In genomic region chr16:9279726-9280125, GRCm38 (mm10) we compare ENCODE assay signal across 19 mouse cellular contexts.
A peak's percentile ranks its signal among the peaks of the same experiment; 100 is the strongest.
DNase-seq lines count a peak whose midpoint lies in the region; ATAC-seq and TF ChIP-seq lines count a peak whose summit lies in the region.
"Had no signal": no experiment of that assay in that cellular context is flagged by ENCODE, and none has a peak within 500 bp of the region (broad histone marks: within the 10 kb centered on the region; RNA-seq: fewer than 3 reads in every experiment).

No protein-coding gene starts in this region.

- H3K27ac ChIP-seq in hindbrain, embryonic 10.5 days: peak overlapping the region; percentile 80
- no peak overlapping the region for H3K27ac ChIP-seq in hindbrain, embryonic 11.5 days (ENCODE audit: low read depth, low read length)
- H3K27ac ChIP-seq in midbrain, embryonic 10.5 days (replicated peaks): peak overlapping the region; percentile 75; the same call in 1 of the 2 replicates
- H3K27ac ChIP-seq in midbrain, embryonic 11.5 days (ENCODE audit: low read depth, low read length): no peak overlapping the region
- no peak overlapping the region for H3K27ac ChIP-seq in stomach, postnatal 0 days (replicated peaks)
- H3K27ac ChIP-seq: embryonic facial prominence, embryonic 13.5 days; gastrocnemius, adult 2 months; heart, embryonic 13.5 days had no signal

- no peak for DNase-seq in hindbrain, embryonic 10.5 days (ENCODE audit: low spot score)
- no peak for DNase-seq in hindbrain, embryonic 11.5 days (ENCODE audit: low spot score)
- no peak for DNase-seq in midbrain, embryonic 10.5 days (ENCODE audit: low spot score)
- DNase-seq in midbrain, embryonic 11.5 days (ENCODE audit: low spot score, missing footprints): no peak
- peak; percentile 60 for DNase-seq in ZHBTc4 (ENCODE audit: low read depth, low spot score)
- DNase-seq in B cell, adult 2 months: no peak
- DNase-seq in stomach, postnatal 0 days (ENCODE audit: low spot score): no peak
- DNase-seq: adrenal gland, postnatal 25 days; cerebellum, adult 18-20 months; cerebellum, adult 9-11 months; cerebellum, postnatal 36 days; gastrocnemius, adult 2 months; gastrocnemius, postnatal 25 days; heart, postnatal 36 days had no signal

- TF ChIP-seq CTCF in stomach, postnatal 0 days (IDR thresholded peaks at IDR 0.05; ENCODE audit: low read depth): no peak

- H3K27me3 ChIP-seq in hindbrain, embryonic 10.5 days (ENCODE audit: insufficient read depth, poor library complexity, severe bottlenecking): no peaks in the 10 kb centered on the region
- H3K27me3 ChIP-seq in hindbrain, embryonic 11.5 days (ENCODE audit: control insufficient read depth, insufficient read depth, low read length): no peaks in the 10 kb centered on the region
- peaks cover 12% of the 10 kb centered on the region for H3K27me3 ChIP-seq in midbrain, embryonic 10.5 days (ENCODE audit: low read depth, poor library complexity, severe bottlenecking)
- no peaks in the 10 kb centered on the region for H3K27me3 ChIP-seq in midbrain, embryonic 11.5 days (ENCODE audit: control insufficient read depth, insufficient read depth, low read length)
- H3K27me3 ChIP-seq in stomach, postnatal 0 days (ENCODE audit: control insufficient read depth, insufficient read depth, low read length): no peaks in the 10 kb centered on the region
- H3K27me3 ChIP-seq: CH12.LX; embryonic facial prominence, embryonic 13.5 days; heart, embryonic 13.5 days; hindbrain, embryonic 13.5 days had no signal

- H3K9me3 ChIP-seq in hindbrain, embryonic 10.5 days: no peaks in the 10 kb centered on the region
- H3K9me3 ChIP-seq in hindbrain, embryonic 11.5 days (ENCODE audit: control insufficient read depth, low read length): no peaks in the 10 kb centered on the region
- no peaks in the 10 kb centered on the region for H3K9me3 ChIP-seq in midbrain, embryonic 10.5 days (replicated peaks)
- H3K9me3 ChIP-seq in midbrain, embryonic 11.5 days (ENCODE audit: control insufficient read depth, low read length): no peaks in the 10 kb centered on the region
- H3K9me3 ChIP-seq in stomach, postnatal 0 days (ENCODE audit: control insufficient read depth, low read length): no peaks in the 10 kb centered on the region
- H3K9me3 ChIP-seq: embryonic facial prominence, embryonic 13.5 days; heart, embryonic 13.5 days; hindbrain, embryonic 13.5 days had no signal

- peaks cover 32% of the 10 kb centered on the region for H3K4me1 ChIP-seq in hindbrain, embryonic 10.5 days (replicated peaks)
- H3K4me1 ChIP-seq in hindbrain, embryonic 11.5 days (replicated peaks; ENCODE audit: control insufficient read depth, insufficient read depth, low read length): no peaks in the 10 kb centered on the region
- H3K4me1 ChIP-seq in midbrain, embryonic 10.5 days: peaks cover 35% of the 10 kb centered on the region
- H3K4me1 ChIP-seq in midbrain, embryonic 11.5 days (ENCODE audit: control insufficient read depth, insufficient read depth, low read length): peaks cover 13% of the 10 kb centered on the region
- H3K4me1 ChIP-seq in stomach, postnatal 0 days (replicated peaks; ENCODE audit: control insufficient read depth, insufficient read depth): no peaks in the 10 kb centered on the region
- H3K4me1 ChIP-seq: embryonic facial prominence, embryonic 13.5 days had no signal

- WGBS in hindbrain, embryonic 10.5 days: 65% methylated on average over 6 of the region's 6 CpGs
- WGBS in hindbrain, embryonic 11.5 days: 68% methylated on average over 6 of the region's 6 CpGs
- 79% methylated on average over 6 of the region's 6 CpGs for WGBS in midbrain, embryonic 10.5 days
- WGBS in midbrain, embryonic 11.5 days: 67% methylated on average over 6 of the region's 6 CpGs
- WGBS in stomach, postnatal 0 days: 65% methylated on average over 6 of the region's 6 CpGs

- no peaks in the 10 kb centered on the region for H3K36me3 ChIP-seq in hindbrain, embryonic 10.5 days
- H3K36me3 ChIP-seq in hindbrain, embryonic 11.5 days (ENCODE audit: control insufficient read depth, insufficient read depth, low read length): no peaks in the 10 kb centered on the region
- H3K36me3 ChIP-seq in midbrain, embryonic 10.5 days: no peaks in the 10 kb centered on the region
- no peaks in the 10 kb centered on the region for H3K36me3 ChIP-seq in midbrain, embryonic 11.5 days (ENCODE audit: control insufficient read depth, insufficient read depth, low read length)
- H3K36me3 ChIP-seq in stomach, postnatal 0 days (ENCODE audit: control insufficient read depth, insufficient read depth, low read length): no peaks in the 10 kb centered on the region
- H3K36me3 ChIP-seq: embryonic facial prominence, embryonic 13.5 days; heart, embryonic 13.5 days; hindbrain, embryonic 13.5 days had no signal

- H3K9ac ChIP-seq in hindbrain, embryonic 11.5 days (ENCODE audit: low read depth, low read length): no peak overlapping the region
- H3K9ac ChIP-seq in midbrain, embryonic 11.5 days (ENCODE audit: low read length): no peak overlapping the region
- no peak overlapping the region for H3K9ac ChIP-seq in stomach, postnatal 0 days (ENCODE audit: low read length)
- H3K9ac ChIP-seq: embryonic facial prominence, embryonic 13.5 days; heart, embryonic 13.5 days; hindbrain, embryonic 13.5 days had no signal

- no peak for TF ChIP-seq EP300 in stomach, postnatal 0 days (optimal IDR thresholded peaks at IDR 0.05)

- no peak overlapping the region for H3K4me3 ChIP-seq in hindbrain, embryonic 10.5 days
- no peak overlapping the region for H3K4me3 ChIP-seq in hindbrain, embryonic 11.5 days (ENCODE audit: low read depth, low read length)
- H3K4me3 ChIP-seq in midbrain, embryonic 10.5 days: no peak overlapping the region
- no peak overlapping the region for H3K4me3 ChIP-seq in midbrain, embryonic 11.5 days (ENCODE audit: low read depth, low read length)
- no peak overlapping the region for H3K4me3 ChIP-seq in stomach, postnatal 0 days (ENCODE audit: low read depth, low read length)
- H3K4me3 ChIP-seq: embryonic facial prominence, embryonic 13.5 days; gastrocnemius, adult 2 months; heart, embryonic 13.5 days; hindbrain, embryonic 13.5 days had no signal

- no peak for ATAC-seq in hindbrain, embryonic 11.5 days (ENCODE audit: low FRiP score)
- no peak for ATAC-seq in midbrain, embryonic 11.5 days (ENCODE audit: low FRiP score)
- ATAC-seq in stomach, postnatal 0 days (ENCODE audit: low FRiP score, low TSS enrichment): no peak
- ATAC-seq: activated CD4-positive, CD25-positive, alpha-beta regulatory T cell, adult 4 months had no signal

- no peak overlapping the region for H3K4me2 ChIP-seq in hindbrain, embryonic 11.5 days (replicated peaks; ENCODE audit: low read depth, low read length)
- H3K4me2 ChIP-seq in midbrain, embryonic 11.5 days: no peak overlapping the region
- H3K4me2 ChIP-seq in stomach, postnatal 0 days (replicated peaks; ENCODE audit: low read depth): no peak overlapping the region
- H3K4me2 ChIP-seq: embryonic facial prominence, embryonic 13.5 days; heart, embryonic 13.5 days; hindbrain, embryonic 13.5 days had no signal

Comparison
In these comparisons a context has a peak if more than half of its experiments do, and no peak if none do; other contexts are left out.
1. H3K27ac ChIP-seq: peak in hindbrain, embryonic 10.5 days (single experiment) and midbrain, embryonic 10.5 days (single experiment); none in hindbrain, embryonic 11.5 days (single experiment), midbrain, embryonic 11.5 days (single experiment) and stomach, postnatal 0 days (single experiment).